Mouse (Mus musculus): ENCODE data around the gene Cldnd2. TPM values are rescaled to one million over a fixed set of nuclear protein-coding genes. Genes with fewer than 3 reads are reported as not detected.

The Cldnd2 gene
- polyA plus RNA-seq, 1 experiment from 2014 or later, result not detected

DNA sequence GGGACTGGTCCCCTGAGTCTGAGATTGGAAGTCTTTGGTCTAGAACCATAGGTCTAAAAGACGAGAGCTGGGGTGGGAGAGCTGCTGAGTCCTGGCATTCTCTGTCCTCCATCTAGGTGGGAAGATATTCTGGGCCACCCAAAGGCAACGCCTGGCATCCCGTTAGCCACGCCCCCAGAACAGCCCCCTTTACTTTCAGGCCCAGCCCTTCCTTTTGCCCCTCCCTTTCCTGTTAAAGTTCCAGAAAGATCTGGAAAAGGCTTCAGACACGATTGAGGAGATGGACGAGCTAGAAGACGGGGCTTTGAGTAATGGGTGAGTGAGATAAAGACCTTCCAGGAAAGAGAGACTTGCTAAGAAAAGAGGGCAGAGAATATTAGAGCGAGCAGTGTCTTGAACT, 13.2 kb upstream of the Cldnd2 start, which contains the start of gene Lim2:
Gene Lim2 (plus strand): TSS at position 265 of the 400 bp plus-strand sequence.
- peaks cover 3% of the 10 kb centered on the region; the same call in 1 of the 2 replicates for H3K4me1 ChIP-seq (replicated peaks)
- ATAC-seq (replicated peaks; ENCODE audit: insufficient number of reproducible peaks, insufficient read depth, low FRiP score, low read depth), result no peak
- H3K36me3 ChIP-seq, result no peaks in the 10 kb centered on the region
- H3K27ac ChIP-seq, result no peak within 1 kb of the TSS
- no peak within 1 kb of the TSS for H3K4me3 ChIP-seq
- H3K9ac ChIP-seq, result no peak within 1 kb of the TSS
- no peak within 1 kb of the TSS for H3K4me2 ChIP-seq
- 72% methylated on average over 8 of the region's 8 CpGs for WGBS
- no peaks in the 10 kb centered on the region for H3K27me3 ChIP-seq
- no peaks in the 10 kb centered on the region for H3K9me3 ChIP-seq (replicated peaks)

DNA sequence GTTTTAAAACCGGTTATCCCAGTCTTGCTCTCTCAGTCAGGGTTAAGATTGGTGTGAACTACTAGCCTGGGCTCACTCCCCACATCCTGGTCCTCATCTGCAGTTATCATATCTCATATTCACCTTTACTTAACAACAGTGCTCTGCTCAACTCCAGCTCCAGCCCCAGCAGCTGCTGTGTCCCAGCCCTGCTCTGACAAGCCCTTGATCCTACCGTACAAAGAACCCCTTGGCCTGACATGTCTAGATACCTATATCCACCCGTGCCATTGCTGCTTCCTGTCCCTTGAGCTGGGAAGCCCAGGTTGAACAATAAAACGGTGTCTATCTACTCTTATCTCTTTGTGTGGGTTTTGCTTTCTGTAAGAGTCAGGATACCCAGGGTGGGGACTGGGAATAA, 11.1 kb upstream of the Cldnd2 start:
- Histone ChIP-seq H3K4me3 (no peak overlapping the region), H3K27me3 (no peaks in the 10 kb centered on the region), H3K4me2 (no peak overlapping the region), H3K9ac (no peak overlapping the region), H3K36me3 (no peaks in the 10 kb centered on the region), H3K27ac (no peak overlapping the region), H3K9me3 (replicated peaks) (no peaks in the 10 kb centered on the region), H3K4me1 (replicated peaks) (no peaks in the 10 kb centered on the region)
- no peak for ATAC-seq (replicated peaks; ENCODE audit: insufficient number of reproducible peaks, insufficient read depth, low FRiP score, low read depth)
- WGBS, result 34% methylated on average over 4 of the region's 4 CpGs

- Histone ChIP-seq H3K4me3 (no peak overlapping the region), H3K27me3 (no peaks in the 10 kb centered on the region), H3K4me1 (replicated peaks) (no peaks in the 10 kb centered on the region), H3K4me2 (no peak overlapping the region), H3K36me3 (no peaks in the 10 kb centered on the region), H3K27ac (no peak overlapping the region), H3K9ac (no peak overlapping the region), H3K9me3 (replicated peaks) (no peaks in the 10 kb centered on the region)
- no peak for ATAC-seq (replicated peaks; ENCODE audit: insufficient number of reproducible peaks, insufficient read depth, low FRiP score, low read depth)
- 61% methylated on average over 4 of the region's 4 CpGs for WGBS
Observed at GRCm38 (mm10) chr7:43432891-43433290, 7.7 kb upstream of the Cldnd2 start.

DNA sequence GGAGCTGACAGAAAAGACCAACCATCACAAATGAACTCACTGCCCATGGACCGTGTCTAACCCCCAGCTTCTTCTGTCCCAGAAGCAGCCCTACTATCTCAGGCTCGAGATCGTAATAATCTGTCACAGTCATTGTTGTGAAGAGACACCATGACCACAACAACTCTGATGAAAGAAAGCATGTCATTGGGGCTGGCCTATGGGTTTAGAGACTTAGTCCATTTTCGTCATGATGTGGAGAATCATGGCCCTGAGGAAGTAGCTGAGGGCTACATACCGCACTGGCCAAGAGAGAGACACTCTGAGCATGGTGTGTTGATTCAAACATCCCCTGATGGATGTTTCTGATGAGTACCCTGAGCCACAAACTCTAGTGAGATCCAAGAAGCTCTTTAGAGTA, 5.9 kb upstream of the Cldnd2 start:
- Histone ChIP-seq H3K27ac (no peak overlapping the region), H3K4me1 (replicated peaks) (no peaks in the 10 kb centered on the region), H3K4me2 (no peak overlapping the region), H3K27me3 (no peaks in the 10 kb centered on the region), H3K4me3 (no peak overlapping the region), H3K9ac (no peak overlapping the region), H3K36me3 (no peaks in the 10 kb centered on the region), H3K9me3 (replicated peaks) (no peaks in the 10 kb centered on the region)
- 82% methylated on average over 5 of the region's 5 CpGs for WGBS
- ATAC-seq (replicated peaks; ENCODE audit: insufficient number of reproducible peaks, insufficient read depth, low FRiP score, low read depth), result no peak

GRCm38 (mm10) chr7:43436341-43437255, 4.0 kb upstream of the Cldnd2 start, which contains the start of gene Nkg7:
Gene Nkg7, plus strand, starts transcription at chr7:43437073.
- H3K4me2 ChIP-seq, result no peak within 1 kb of the TSS
- H3K36me3 ChIP-seq, result no peaks in the 10 kb centered on the region
- no peak within 1 kb of the TSS; the same call in 1 of the 2 replicates for H3K4me3 ChIP-seq
- WGBS, result 65% methylated on average over 10 of the region's 10 CpGs
- no peaks in the 10 kb centered on the region for H3K27me3 ChIP-seq
- no peak for ATAC-seq (replicated peaks; ENCODE audit: insufficient number of reproducible peaks, insufficient read depth, low FRiP score, low read depth)
- no peaks in the 10 kb centered on the region for H3K4me1 ChIP-seq (replicated peaks)
- H3K27ac ChIP-seq, result no peak within 1 kb of the TSS
- H3K9me3 ChIP-seq (replicated peaks), result no peaks in the 10 kb centered on the region
- no peak within 1 kb of the TSS for H3K9ac ChIP-seq

GRCm38 (mm10) chr7:43438611-43439010, 2.0 kb upstream of the Cldnd2 start:
- Histone ChIP-seq H3K9me3 (replicated peaks) (no peaks in the 10 kb centered on the region), H3K36me3 (no peaks in the 10 kb centered on the region), H3K27ac (no peak overlapping the region), H3K9ac (no peak overlapping the region), H3K4me1 (replicated peaks) (peaks cover 9% of the 10 kb centered on the region), H3K27me3 (no peaks in the 10 kb centered on the region), H3K4me3 (no peak overlapping the region), H3K4me2 (no peak overlapping the region)
- no peak for ATAC-seq (replicated peaks; ENCODE audit: insufficient number of reproducible peaks, insufficient read depth, low FRiP score, low read depth)
- WGBS, result 73% methylated on average over 4 of the region's 4 CpGs

DNA sequence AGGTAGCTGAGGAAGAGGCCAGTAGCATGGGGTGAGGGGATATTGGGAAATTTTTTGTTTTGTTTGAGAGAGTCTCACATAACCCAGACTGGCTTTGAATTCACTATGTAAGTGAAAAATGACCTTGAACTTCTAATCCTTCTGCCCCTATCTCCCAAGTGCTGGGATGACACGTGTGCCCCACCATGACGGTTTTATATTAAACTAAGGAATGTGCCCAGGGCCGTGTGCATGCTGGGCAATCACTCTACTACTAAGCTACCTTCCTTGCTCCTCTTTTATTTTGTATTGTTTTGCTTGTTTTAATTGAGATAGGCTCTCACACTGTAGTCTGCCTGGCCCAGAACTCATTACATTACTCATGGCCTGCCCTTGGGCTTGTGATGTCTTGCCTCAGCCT, 489 bp downstream of the Cldnd2 start:
- 81% methylated on average over 3 of the region's 3 CpGs for WGBS
- Histone ChIP-seq H3K27ac (no peak overlapping the region), H3K4me2 (no peak overlapping the region), H3K4me1 (replicated peaks) (peaks cover 24% of the 10 kb centered on the region), H3K4me3 (no peak overlapping the region), H3K36me3 (no peaks in the 10 kb centered on the region), H3K27me3 (no peaks in the 10 kb centered on the region), H3K9ac (no peak overlapping the region), H3K9me3 (replicated peaks) (no peaks in the 10 kb centered on the region)
- ATAC-seq (replicated peaks; ENCODE audit: insufficient number of reproducible peaks, insufficient read depth, low FRiP score, low read depth), result no peak

DNA sequence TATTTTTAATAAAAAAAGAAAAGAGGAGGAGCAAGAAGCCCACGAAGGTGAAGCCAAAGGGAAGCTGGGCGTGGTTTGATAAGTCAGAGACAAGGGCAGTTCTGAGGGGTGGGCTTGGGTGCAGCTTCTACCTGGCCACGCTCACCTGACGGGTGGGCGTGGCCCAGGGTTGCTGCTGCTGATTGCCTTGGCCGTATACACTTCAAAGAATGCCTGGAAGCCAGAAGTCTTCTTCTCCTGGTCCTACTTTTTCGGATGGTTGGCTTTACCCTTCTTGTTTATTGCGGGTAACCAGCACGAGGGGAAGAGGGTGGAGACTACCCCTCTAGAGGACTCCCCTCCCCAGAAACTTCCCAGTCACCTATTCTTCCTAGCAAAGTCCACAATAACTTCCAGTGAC, 2.1 kb downstream of the Cldnd2 start:
- Histone ChIP-seq H3K4me2 (peak overlapping the region; percentile 72), H3K36me3 (no peaks in the 10 kb centered on the region), H3K9ac (peak overlapping the region; percentile 69), H3K4me1 (replicated peaks) (peaks cover 35% of the 10 kb centered on the region), H3K27ac (peak overlapping the region; percentile 97), H3K9me3 (replicated peaks) (no peaks in the 10 kb centered on the region), H3K4me3 (peak overlapping the region; percentile 60), H3K27me3 (no peaks in the 10 kb centered on the region)
- 14% methylated on average over 9 of the region's 9 CpGs for WGBS
- no peak for ATAC-seq (replicated peaks; ENCODE audit: insufficient number of reproducible peaks, insufficient read depth, low FRiP score, low read depth)

DNA sequence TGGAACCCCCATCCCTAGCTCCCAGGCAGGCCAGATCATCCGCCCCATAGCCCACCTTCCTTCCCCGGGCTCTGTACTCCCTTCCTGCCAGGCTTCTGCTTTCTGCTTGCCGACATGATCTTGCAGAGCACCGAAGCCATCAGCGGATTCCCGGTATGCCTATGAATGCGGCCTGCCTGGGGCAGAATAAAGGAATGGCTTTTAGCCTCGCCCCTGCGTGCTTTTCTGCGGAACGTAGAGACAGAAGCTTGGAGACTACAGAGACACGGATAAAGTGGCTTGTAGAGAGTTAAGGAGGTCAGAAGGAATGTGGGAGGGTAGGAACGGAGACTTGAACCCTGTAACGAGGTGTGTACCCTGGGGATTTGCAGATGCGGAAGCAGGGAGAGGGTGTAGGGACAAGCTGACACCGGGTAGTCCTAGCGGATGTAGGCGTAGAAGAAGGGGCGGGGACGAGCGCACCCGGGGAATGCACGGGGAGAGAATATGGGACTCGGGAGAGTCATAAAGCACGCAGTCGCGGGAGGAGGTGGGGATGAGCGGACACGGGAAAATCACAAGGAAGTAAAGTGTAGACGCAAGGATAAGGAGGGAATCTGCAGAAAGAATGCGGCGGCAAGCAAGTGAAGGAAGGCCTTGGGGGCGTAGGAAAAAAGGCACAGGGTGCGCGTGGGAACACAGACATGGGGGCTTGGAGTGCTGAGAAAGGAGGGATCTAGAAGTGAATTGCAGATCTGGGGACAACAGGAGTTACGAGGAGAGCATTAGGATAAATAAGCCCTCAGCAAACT, 2.7 kb downstream of the Cldnd2 start:
- peak; percentile 88 for ATAC-seq (replicated peaks; ENCODE audit: insufficient number of reproducible peaks, insufficient read depth, low FRiP score, low read depth)
- peaks cover 42% of the 10 kb centered on the region for H3K4me1 ChIP-seq (replicated peaks)
- H3K9ac ChIP-seq, result peak overlapping the region; percentile 69
- peak overlapping the region; percentile 60 for H3K4me3 ChIP-seq
- no peaks in the 10 kb centered on the region for H3K36me3 ChIP-seq
- H3K27me3 ChIP-seq, result no peaks in the 10 kb centered on the region
- peak overlapping the region; percentile 97 for H3K27ac ChIP-seq
- H3K9me3 ChIP-seq (replicated peaks), result no peaks in the 10 kb centered on the region
- peak overlapping the region; percentile 72 for H3K4me2 ChIP-seq
- WGBS, result 1% methylated on average over 36 of the region's 36 CpGs

DNA sequence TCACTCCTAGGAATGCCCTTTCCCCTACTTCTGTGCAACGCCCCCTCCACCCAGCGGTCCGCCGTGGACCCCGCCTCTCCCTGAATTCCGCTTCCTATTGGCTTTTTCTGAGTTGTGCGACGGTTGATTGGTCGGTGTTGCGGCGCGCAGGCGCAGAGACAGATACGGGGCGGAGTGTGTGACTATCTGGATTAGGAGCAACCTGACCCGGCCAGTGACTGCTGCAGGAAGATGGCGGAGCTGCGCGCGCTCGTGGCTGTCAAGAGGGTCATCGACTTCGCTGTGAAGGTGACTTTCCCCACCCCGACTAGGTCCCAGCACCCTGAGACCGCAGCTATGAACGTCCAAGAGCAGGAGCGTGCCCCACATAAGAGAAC, 3.3 kb downstream of the Cldnd2 start, which contains the start of the genes Etfb and Gm45233:
Gene Etfb (plus strand): TSS at position 167 of the 377 bp plus-strand sequence.
Gene Gm45233 (plus strand): TSS at position 212 of the 377 bp plus-strand sequence.
- H3K36me3 ChIP-seq, result no peaks in the 10 kb centered on the region
- peak; percentile 98 for ATAC-seq (replicated peaks; ENCODE audit: insufficient number of reproducible peaks, insufficient read depth, low FRiP score, low read depth)
- no peaks in the 10 kb centered on the region for H3K27me3 ChIP-seq
- H3K4me3 ChIP-seq, result peak within 1 kb of the TSS; percentile 60
- H3K27ac ChIP-seq, result peak within 1 kb of the TSS; percentile 97
- H3K9ac ChIP-seq, result peak within 1 kb of the TSS; percentile 69
- H3K4me1 ChIP-seq (replicated peaks), result peaks cover 48% of the 10 kb centered on the region
- no peaks in the 10 kb centered on the region for H3K9me3 ChIP-seq (replicated peaks)
- H3K4me2 ChIP-seq, result peak within 1 kb of the TSS; percentile 72
- under 1% methylated on average over 27 of the region's 27 CpGs for WGBS

DNA sequence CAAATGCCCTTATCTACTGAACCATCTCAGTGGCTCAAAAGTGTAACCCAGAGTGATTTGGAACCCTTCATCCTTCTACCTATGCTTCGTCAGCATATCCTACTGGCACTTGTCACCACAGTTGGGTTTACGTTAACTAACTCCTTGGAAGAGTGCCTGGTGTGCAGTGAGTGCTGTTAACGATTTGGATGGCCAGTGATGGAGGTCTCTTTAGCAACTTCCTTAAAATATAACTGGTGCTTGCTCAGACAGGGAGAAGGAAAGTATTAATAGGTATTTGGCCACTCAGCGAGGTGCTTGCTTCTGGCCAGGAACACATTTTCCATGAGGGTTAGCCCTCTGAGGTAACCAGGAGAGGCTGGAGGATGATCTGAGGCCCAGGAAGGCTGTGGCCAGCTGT, 7.2 kb downstream of the Cldnd2 start:
- H3K27me3 ChIP-seq, result no peaks in the 10 kb centered on the region
- no peak overlapping the region for H3K4me2 ChIP-seq
- peak overlapping the region; percentile 69 for H3K27ac ChIP-seq
- H3K4me3 ChIP-seq, result no peak overlapping the region
- WGBS, result 50% methylated on average over 4 of the region's 4 CpGs
- ATAC-seq (replicated peaks; ENCODE audit: insufficient number of reproducible peaks, insufficient read depth, low FRiP score, low read depth), result no peak
- H3K36me3 ChIP-seq, result peaks cover 10% of the 10 kb centered on the region
- no peak overlapping the region for H3K9ac ChIP-seq
- H3K4me1 ChIP-seq (replicated peaks), result peaks cover 53% of the 10 kb centered on the region
- H3K9me3 ChIP-seq (replicated peaks), result no peaks in the 10 kb centered on the region
